Mouse (Mus musculus) erythroblast, adult 5-6 weeks (primary cell): ENCODE measurements around the gene Dcst1. TPM values are rescaled to one million over a fixed set of nuclear protein-coding genes. Genes with fewer than 3 reads are reported as not detected.

Source experiments
- ATAC-seq: replicated peaks from 2 replicates; pipeline ENCODE4 v1.8.0; 2016; ENCODE audit warnings: moderate number of reproducible peaks, mild to moderate bottlenecking, moderate TSS enrichment, inconsistent platforms; ENCODE audit not compliant: poor library complexity, low FRiP score, severe bottlenecking
- total RNA-seq, 2 experiments: library from RNA; stranded (forward) in 1 of 2; stranded (reverse) in 1 of 2; fragments of 150-400 nt in 1 of 2; fragments of 200-764, 138-1000 nt in 1 of 2; gene quantifications; 2 replicates each; pipeline versions ENCODE4 v1.2.3 to v1.2.4; 2015 to 2017; ENCODE audit warnings: low replicate concordance in 2 of 2

Gene Dcst1
- total RNA-seq, 2 experiments from 2014 or later = not detected

DNA sequence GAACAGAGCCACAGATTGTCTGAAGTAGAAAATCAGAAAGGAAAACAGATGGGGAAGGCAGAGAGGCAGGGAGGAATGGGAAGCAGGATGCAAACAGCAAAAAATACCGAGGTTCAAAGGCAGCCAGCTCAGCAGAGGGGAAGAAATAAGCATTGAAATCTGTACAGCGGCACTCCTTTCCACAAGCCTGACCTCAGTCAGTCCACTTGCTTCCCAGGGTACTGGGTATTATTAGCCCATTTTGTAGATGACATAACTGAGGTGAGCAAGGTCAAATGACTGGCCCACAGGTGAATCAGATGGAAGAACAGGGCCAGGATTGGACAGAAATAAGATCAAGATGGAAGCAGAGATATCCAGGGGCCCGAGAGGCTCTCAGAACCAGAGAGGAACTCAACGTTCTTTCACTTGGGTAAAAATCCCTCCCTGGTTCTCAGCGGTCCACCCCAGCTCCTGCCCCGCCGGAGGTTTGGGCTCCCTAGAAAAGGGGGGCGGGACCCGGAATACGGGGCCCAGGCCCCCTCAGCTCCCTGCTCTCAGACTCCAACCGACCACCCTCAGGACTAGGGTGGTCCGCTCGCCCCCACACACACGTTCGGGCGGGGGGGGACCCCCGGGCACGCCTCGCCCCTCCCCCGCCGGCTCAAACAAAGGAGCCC, 27.9 kb downstream of the Dcst1 start:
- no peak for ATAC-seq

DNA sequence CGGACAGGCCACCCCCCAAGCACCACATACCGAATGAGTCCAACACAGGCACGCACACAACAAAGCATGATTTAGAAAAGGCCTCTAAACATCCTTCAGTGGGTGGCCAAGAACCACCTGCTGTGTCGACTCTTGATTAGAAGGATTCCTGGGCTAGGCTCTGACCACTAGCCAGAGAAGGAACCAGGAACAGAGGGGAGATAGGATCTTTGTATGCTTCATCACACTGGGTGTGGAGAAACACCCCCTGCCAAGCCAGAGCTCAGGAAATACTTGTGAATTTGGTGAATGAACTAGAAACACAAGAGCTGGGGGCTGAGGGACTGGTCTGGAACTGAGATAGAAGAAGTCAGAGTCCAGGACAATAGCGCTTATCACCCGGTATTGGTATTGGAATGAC, 28.5 kb downstream of the Dcst1 start:
- no peak for ATAC-seq

DNA sequence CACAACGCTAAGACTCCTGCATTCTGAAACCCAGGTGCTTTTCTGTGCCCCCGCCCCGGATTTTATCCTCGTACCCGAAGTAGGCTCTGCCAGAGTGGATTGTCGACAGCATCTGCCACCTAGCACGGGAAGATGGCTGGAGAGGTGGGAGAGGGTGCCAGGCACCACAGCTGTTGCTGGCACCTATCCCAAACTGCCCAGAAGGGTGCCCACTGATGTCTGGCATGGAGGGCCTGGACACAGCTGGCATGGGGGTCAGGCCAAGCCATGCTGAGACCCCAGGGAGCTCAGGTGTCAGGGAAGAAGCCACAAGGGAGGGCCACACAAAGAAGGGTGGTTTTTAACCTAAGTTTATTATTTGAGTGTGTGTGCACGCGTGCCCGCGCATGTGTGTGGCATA, 32.0 kb downstream of the Dcst1 start:
- no peak for ATAC-seq

- ATAC-seq = no peak
Measured at GRCm38 (mm10) chr3:89332476-89332875, 32.6 kb downstream of the Dcst1 start.

GRCm38 (mm10) chr3:89332013-89332412, 33.0 kb downstream of the Dcst1 start:
- no peak for ATAC-seq

DNA sequence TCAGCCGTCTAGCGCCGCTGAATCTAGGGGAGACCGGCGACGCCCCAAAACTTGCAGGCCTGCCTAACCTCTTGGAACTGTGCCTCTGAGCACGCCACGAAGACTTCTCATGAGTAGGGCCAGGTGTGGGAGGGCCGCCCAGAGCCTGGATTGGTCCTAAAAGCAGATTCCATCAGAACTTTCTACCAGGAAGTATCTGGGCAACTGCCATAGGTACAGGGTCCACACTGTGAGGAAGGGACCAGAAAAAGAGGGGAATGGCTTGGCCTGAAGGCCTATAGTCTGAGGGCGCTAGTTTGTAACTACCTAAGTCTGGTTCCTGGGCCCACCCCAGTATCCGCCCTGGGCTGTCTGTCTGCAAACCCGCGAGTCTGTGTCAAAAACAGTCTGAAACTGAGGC, 33.5 kb downstream of the Dcst1 start:
- ATAC-seq = no peak

- ATAC-seq = no peak
Measured at GRCm38 (mm10) chr3:89330948-89331347, 34.1 kb downstream of the Dcst1 start.

GRCm38 (mm10) chr3:89330346-89330745, 34.7 kb downstream of the Dcst1 start:
- no peak for ATAC-seq

DNA sequence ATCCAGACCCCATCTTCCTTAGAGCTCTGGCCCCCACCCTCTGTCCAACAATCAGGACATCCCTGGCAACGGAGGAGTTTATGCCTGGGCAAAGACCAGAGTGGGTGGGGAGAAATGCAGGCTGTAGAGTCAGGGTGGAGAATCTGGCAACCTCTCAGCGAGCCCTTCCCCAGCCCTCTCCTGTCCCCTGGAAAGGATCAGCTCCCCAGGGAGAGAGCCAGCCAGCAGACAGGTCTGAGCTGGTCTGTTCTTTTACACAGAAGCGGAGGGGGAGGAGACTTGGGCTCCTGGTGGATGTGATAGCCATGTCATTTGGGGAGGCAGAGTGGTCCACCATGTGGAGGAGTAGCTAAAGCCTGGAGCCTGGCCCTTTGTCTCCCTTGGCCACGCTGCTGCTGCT, 36.4 kb downstream of the Dcst1 start:
- ATAC-seq = no peak

DNA sequence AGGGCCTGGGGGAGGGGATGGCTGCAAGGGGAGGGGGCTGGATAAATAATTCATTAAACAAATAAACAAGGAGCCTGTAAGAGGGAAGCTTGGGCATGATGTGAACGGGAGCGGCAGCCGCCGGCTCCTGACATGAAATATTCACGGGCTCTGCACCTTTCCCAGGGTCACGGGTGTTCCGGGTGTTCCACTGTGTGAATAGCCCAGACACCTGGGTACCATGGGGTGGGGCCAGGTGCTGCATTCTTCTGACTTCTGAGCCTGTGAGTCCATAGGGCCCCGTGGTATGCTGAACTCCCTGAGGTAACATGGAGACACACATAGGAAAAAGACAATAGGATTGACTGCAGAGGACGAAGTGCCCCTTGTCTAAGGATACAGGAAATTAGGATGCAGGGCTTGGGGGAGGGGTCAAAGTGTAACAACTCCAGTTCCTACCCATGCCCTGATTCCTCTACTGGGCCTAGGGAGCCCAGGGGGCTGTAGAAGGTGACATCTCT, 37.6 kb downstream of the Dcst1 start:
- no peak for ATAC-seq

GRCm38 (mm10) chr3:89325882-89326281, 39.2 kb downstream of the Dcst1 start:
- ATAC-seq = no peak

- no peak for ATAC-seq
Measured at GRCm38 (mm10) chr3:89322514-89323165, 42.4 kb downstream of the Dcst1 start, which contains the start of gene Efna3. Efna3 (minus strand) TSS chr3:89322965.

DNA sequence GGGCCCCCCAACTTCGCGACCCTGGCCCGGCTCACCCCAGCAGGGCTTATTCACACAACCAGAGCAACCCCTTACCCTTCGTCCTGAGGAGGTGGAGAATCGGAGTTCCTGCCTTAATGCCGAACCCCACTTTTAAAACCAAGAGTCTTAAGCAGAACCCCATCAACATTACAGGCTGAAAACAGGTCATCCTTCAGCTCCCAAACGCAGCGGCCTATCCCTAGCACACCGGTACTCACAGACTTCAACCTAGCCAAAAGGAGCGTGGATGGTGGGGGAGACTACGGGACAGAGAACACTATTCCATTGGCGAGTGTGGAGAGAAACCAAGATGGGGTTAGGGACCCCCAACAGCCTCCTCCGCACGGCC, 42.9 kb downstream of the Dcst1 start:
- ATAC-seq = no peak

DNA sequence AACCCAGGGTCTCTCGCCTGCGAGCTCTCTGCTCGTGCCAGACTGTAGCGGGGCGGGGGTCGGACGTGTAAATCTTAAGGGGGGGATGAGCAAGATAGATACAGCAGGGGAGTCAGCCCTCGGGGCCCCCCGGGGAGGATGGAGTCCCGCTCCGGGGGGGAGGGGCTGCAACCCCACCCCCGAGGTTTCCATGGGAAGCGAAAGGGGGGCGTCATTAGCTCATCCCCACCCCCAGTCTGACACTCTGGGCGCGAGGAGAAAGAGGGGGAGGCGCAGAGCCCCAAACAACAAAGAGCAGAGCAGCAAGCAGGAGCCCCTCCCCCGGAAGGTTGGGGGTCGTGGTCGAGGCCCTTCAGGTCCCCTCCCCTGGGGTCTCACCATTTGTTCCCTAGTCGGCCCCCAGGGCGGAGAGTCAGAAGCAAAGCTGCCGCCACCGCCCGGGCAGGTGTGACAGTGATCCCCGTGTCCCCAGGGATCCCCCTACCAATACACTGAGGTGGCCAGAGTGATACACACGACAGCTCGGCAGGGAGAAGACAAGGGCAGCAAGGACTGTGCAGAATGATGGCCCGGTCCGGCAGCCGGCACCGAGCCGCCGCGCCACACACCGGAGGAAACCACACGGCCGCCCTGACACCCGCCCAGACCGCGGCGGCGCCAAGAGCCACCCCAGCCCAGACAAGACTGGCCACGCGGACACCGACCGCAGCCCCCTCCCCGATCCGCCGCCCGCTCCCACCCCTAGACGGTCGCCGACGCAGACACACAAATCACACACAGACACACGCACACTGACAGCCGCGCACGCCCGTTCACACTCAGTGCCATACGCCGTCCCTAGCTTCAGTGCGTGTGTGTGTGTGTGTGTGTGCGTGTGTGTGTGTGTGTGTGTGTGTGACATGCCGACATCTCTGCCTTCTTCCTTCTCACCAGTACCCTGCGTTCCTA, 43.6 kb downstream of the Dcst1 start:
- no peak for ATAC-seq

DNA sequence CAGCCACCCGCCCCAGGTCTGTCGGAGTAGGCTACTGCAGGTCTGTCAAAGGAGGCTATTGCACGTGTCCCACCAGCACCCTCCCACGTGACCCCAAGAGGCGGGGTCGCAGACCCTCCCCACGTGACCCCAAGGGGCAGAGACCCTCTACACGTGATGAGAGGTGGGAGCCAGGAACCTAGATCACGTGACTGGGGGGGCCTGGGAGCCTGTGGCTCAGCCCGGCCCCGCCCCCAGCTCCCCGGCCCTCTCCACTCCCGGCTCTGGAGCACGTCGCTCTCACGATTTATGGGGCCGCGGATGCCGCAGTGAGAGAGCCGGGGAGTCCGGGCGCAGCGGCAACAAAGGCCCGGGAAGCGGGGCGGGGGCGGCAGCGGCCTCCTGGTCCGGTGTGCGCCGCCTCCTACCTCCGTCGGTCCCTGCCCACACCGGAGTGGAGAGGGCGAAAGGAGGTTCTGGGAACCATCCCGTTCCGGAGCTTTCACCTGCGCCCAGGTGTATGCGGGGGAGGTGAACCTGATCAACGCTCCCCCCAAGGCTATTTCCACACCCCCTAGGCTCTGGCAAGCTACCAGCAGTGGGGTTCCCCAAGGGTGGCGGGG, 44.4 kb downstream of the Dcst1 start:
- ATAC-seq = no peak

DNA sequence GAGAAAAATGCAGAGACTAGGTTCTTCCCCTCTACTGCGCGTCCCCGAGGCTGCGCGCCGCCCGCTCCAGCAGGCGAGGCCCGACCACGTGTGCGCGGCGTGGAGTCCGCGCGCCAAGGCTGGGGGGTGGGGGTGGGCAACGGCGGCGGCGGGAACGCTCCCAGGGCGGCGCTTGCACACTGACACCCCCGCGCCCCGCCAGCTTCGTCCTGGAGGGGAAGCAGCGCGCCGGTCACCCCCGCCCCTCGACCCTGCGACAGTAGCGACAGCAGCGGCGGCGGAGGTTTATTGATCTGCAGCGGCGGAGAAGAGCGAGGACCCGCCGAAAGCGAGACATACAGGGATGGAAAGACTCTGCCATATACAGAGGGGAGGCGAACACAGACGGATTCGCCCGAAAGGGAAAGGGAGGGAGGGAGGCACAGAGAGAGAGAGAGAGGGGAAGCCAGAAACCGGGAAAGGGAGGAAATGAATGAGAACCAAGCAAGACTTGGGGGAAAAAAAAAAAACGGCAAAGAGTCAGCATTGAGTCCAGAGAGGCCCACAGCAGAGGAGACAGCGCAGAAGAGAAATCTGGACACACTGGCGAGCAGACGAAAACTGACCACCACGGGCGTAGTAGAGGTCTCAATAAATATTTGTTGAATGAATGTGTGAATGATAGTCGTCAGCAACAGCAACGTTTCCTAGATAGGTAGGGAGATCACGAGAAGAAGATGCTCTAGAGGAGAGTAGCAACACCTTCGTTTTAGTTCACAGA, 45.3 kb downstream of the Dcst1 start:
- no peak for ATAC-seq

DNA sequence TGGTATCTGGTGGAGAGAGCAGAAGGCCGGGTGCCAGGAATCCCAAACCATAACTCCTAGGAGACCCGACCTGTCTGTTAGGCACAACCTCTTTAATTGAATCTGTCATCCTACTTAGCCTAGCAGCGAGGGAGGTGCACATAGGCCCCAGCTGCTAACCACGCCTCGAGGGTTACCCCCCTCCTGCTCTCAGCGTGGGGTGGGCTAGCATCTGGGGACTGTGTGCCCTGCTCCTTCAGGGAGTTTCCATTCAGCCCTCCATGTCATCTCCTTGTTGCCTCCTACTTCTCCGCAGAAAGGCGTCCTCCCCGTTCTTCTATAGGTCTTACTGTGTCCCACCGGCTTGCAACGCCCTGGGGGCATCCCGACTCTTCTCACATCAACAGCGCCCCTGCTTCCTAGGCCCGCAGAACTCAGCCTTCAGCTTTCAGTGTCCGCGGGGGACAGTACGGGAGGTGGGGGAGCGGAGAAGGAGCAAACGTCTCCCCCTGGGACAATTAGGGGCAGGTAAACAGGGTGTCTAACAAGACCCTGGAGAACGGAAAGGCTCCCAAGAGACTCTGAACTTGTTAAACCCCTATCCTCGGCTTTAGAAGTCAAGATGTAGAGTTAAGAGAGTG, 46.0 kb downstream of the Dcst1 start:
- no peak for ATAC-seq

GRCm38 (mm10) chr3:89318316-89318715, 46.7 kb downstream of the Dcst1 start:
- ATAC-seq = no peak

- peak; percentile 16; the same call in 1 of the 2 replicates for ATAC-seq
Measured at GRCm38 (mm10) chr3:89317246-89317645, 47.8 kb downstream of the Dcst1 start.
